Mouse (Mus musculus): ENCODE measurements around the gene Ptges. TPM values are rescaled to one million over a fixed set of nuclear protein-coding genes. Genes with fewer than 3 reads are reported as not detected.
A peak's percentile ranks its signal among the peaks of the same experiment; 100 is the strongest.
"Not testable (repeated sequence)": the region's sequence is repeated elsewhere in the genome, so short reads cannot be mapped to it uniquely, and the experiment has no call there.

The Ptges gene
- polyA plus RNA-seq, 1 experiment from 2014 or later = 1.8 TPM

GRCm38 (mm10) chr2:30923099-30923498, 6.6 kb downstream of the Ptges start:
- no peaks in the 10 kb centered on the region for H3K27me3 ChIP-seq (ENCODE audit: control insufficient read depth, insufficient read depth, low read length)
- no peak overlapping the region for H3K4me2 ChIP-seq (ENCODE audit: low read depth, low read length)
- 66% methylated on average over 3 of the region's 3 CpGs for WGBS
- no peak for ATAC-seq (replicated peaks; ENCODE audit: extremely low read depth, insufficient read depth, low FRiP score)
- no peaks in the 10 kb centered on the region for H3K36me3 ChIP-seq (ENCODE audit: control insufficient read depth, insufficient read depth)
- peaks cover 25% of the 10 kb centered on the region for H3K4me1 ChIP-seq (ENCODE audit: control insufficient read depth, insufficient read depth, low read length)
- H3K4me3 ChIP-seq (ENCODE audit: low read length) = no peak overlapping the region
- no peaks in the 10 kb centered on the region for H3K9me3 ChIP-seq (replicated peaks; ENCODE audit: control insufficient read depth, low read length)
- H3K9ac ChIP-seq (ENCODE audit: low read length) = no peak overlapping the region
- H3K27ac ChIP-seq (ENCODE audit: low read length) = no peak overlapping the region

- no peak overlapping the region for H3K9ac ChIP-seq (ENCODE audit: low read length)
- H3K27ac ChIP-seq (ENCODE audit: low read length) = no peak overlapping the region
- no peak overlapping the region for H3K4me3 ChIP-seq (ENCODE audit: low read length)
- H3K27me3 ChIP-seq (ENCODE audit: control insufficient read depth, insufficient read depth, low read length) = no peaks in the 10 kb centered on the region
- H3K36me3 ChIP-seq (ENCODE audit: control insufficient read depth, insufficient read depth) = no peaks in the 10 kb centered on the region
- no peak overlapping the region for H3K4me2 ChIP-seq (ENCODE audit: low read depth, low read length)
- WGBS = 35% methylated on average over 7 of the region's 7 CpGs
- H3K4me1 ChIP-seq (ENCODE audit: control insufficient read depth, insufficient read depth, low read length) = peaks cover 13% of the 10 kb centered on the region
- no peak for ATAC-seq (replicated peaks; ENCODE audit: extremely low read depth, insufficient read depth, low FRiP score)
- no peaks in the 10 kb centered on the region for H3K9me3 ChIP-seq (replicated peaks; ENCODE audit: control insufficient read depth, low read length)
These were observed 9.4 kb downstream of the Ptges start for GRCm38 (mm10) chr2:30920216-30920615.

GRCm38 (mm10) chr2:30918780-30919329, 10.8 kb downstream of the Ptges start:
- Histone ChIP-seq H3K36me3 (ENCODE audit: control insufficient read depth, insufficient read depth) (no peaks in the 10 kb centered on the region), H3K27ac (ENCODE audit: low read length) (peak overlapping the region; percentile 34; the same call in 1 of the 2 replicates), H3K4me3 (ENCODE audit: low read length) (no peak overlapping the region), H3K9me3 (replicated peaks; ENCODE audit: control insufficient read depth, low read length) (no peaks in the 10 kb centered on the region), H3K4me1 (ENCODE audit: control insufficient read depth, insufficient read depth, low read length) (peaks cover 13% of the 10 kb centered on the region), H3K27me3 (ENCODE audit: control insufficient read depth, insufficient read depth, low read length) (no peaks in the 10 kb centered on the region), H3K4me2 (ENCODE audit: low read depth, low read length) (no peak overlapping the region), H3K9ac (ENCODE audit: low read length) (no peak overlapping the region)
- ATAC-seq (replicated peaks; ENCODE audit: extremely low read depth, insufficient read depth, low FRiP score) = peak; percentile 55
- WGBS = 27% methylated on average over 8 of the region's 8 CpGs

- 52% methylated on average over 6 of the region's 6 CpGs for WGBS
- H3K27ac ChIP-seq (ENCODE audit: low read length) = no peak overlapping the region
- H3K4me1 ChIP-seq (ENCODE audit: control insufficient read depth, insufficient read depth, low read length) = peaks cover 13% of the 10 kb centered on the region
- no peak for ATAC-seq (replicated peaks; ENCODE audit: extremely low read depth, insufficient read depth, low FRiP score)
- no peaks in the 10 kb centered on the region for H3K36me3 ChIP-seq (ENCODE audit: control insufficient read depth, insufficient read depth)
- H3K4me2 ChIP-seq (ENCODE audit: low read depth, low read length) = no peak overlapping the region
- no peak overlapping the region for H3K9ac ChIP-seq (ENCODE audit: low read length)
- no peak overlapping the region for H3K4me3 ChIP-seq (ENCODE audit: low read length)
- no peaks in the 10 kb centered on the region for H3K9me3 ChIP-seq (replicated peaks; ENCODE audit: control insufficient read depth, low read length)
- no peaks in the 10 kb centered on the region for H3K27me3 ChIP-seq (ENCODE audit: control insufficient read depth, insufficient read depth, low read length)
These were observed 11.5 kb downstream of the Ptges start for GRCm38 (mm10) chr2:30918126-30918525.

- no peak for ATAC-seq (replicated peaks; ENCODE audit: extremely low read depth, insufficient read depth, low FRiP score)
- H3K27ac ChIP-seq (ENCODE audit: low read length) = no peak overlapping the region
- peaks cover 16% of the 10 kb centered on the region for H3K4me1 ChIP-seq (ENCODE audit: control insufficient read depth, insufficient read depth, low read length)
- H3K4me3 ChIP-seq (ENCODE audit: low read length) = no peak overlapping the region
- no peaks in the 10 kb centered on the region for H3K36me3 ChIP-seq (ENCODE audit: control insufficient read depth, insufficient read depth)
- H3K27me3 ChIP-seq (ENCODE audit: control insufficient read depth, insufficient read depth, low read length) = no peaks in the 10 kb centered on the region
- H3K9me3 ChIP-seq (replicated peaks; ENCODE audit: control insufficient read depth, low read length) = no peaks in the 10 kb centered on the region
- WGBS = 87% methylated on average over 7 of the region's 7 CpGs
- no peak overlapping the region for H3K9ac ChIP-seq (ENCODE audit: low read length)
- no peak overlapping the region for H3K4me2 ChIP-seq (ENCODE audit: low read depth, low read length)
These were observed 12.0 kb downstream of the Ptges start for GRCm38 (mm10) chr2:30917649-30918048.

- WGBS = 82% methylated on average over 6 of the region's 6 CpGs
- not testable (repeated sequence) for ATAC-seq (replicated peaks; ENCODE audit: extremely low read depth, insufficient read depth, low FRiP score)
These were observed 13.7 kb downstream of the Ptges start for GRCm38 (mm10) chr2:30915933-30916332.

GRCm38 (mm10) chr2:30915376-30915775, 14.3 kb downstream of the Ptges start:
- H3K27ac ChIP-seq (ENCODE audit: low read length) = no peak overlapping the region
- 82% methylated on average over 5 of the region's 5 CpGs for WGBS

More at GRCm38 (mm10) chr2:30915933-30916332, 13.7 kb downstream of the Ptges start:
- H3K9ac ChIP-seq (ENCODE audit: low read length); H3K4me3 ChIP-seq (ENCODE audit: low read length); H3K27ac ChIP-seq (ENCODE audit: low read length); H3K9me3 ChIP-seq (replicated peaks; ENCODE audit: control insufficient read depth, low read length); H3K36me3 ChIP-seq (ENCODE audit: control insufficient read depth, insufficient read depth); H3K4me2 ChIP-seq (ENCODE audit: low read depth, low read length); H3K27me3 ChIP-seq (ENCODE audit: control insufficient read depth, insufficient read depth, low read length): not testable (repeated sequence)
- peaks cover 22% of the 10 kb centered on the region for H3K4me1 ChIP-seq (ENCODE audit: control insufficient read depth, insufficient read depth, low read length)

GRCm38 (mm10) chr2:30914836-30915235, 14.8 kb downstream of the Ptges start:
- H3K36me3 ChIP-seq (ENCODE audit: control insufficient read depth, insufficient read depth) = no peaks in the 10 kb centered on the region
- H3K4me1 ChIP-seq (ENCODE audit: control insufficient read depth, insufficient read depth, low read length) = peaks cover 20% of the 10 kb centered on the region
- no peak overlapping the region for H3K4me2 ChIP-seq (ENCODE audit: low read depth, low read length)
- H3K9ac ChIP-seq (ENCODE audit: low read length) = no peak overlapping the region
- 50% methylated on average over 3 of the region's 3 CpGs for WGBS
- no peak overlapping the region for H3K4me3 ChIP-seq (ENCODE audit: low read length)
- no peak for ATAC-seq (replicated peaks; ENCODE audit: extremely low read depth, insufficient read depth, low FRiP score)
- H3K27me3 ChIP-seq (ENCODE audit: control insufficient read depth, insufficient read depth, low read length) = no peaks in the 10 kb centered on the region
- H3K27ac ChIP-seq (ENCODE audit: low read length) = no peak overlapping the region
- H3K9me3 ChIP-seq (replicated peaks; ENCODE audit: control insufficient read depth, low read length) = no peaks in the 10 kb centered on the region

More at GRCm38 (mm10) chr2:30915376-30915775, 14.3 kb downstream of the Ptges start:
- H3K9ac ChIP-seq (ENCODE audit: low read length) = no peak overlapping the region
- H3K27me3 ChIP-seq (ENCODE audit: control insufficient read depth, insufficient read depth, low read length) = no peaks in the 10 kb centered on the region
- H3K4me1 ChIP-seq (ENCODE audit: control insufficient read depth, insufficient read depth, low read length) = peaks cover 22% of the 10 kb centered on the region
- no peaks in the 10 kb centered on the region for H3K9me3 ChIP-seq (replicated peaks; ENCODE audit: control insufficient read depth, low read length)
- ATAC-seq (replicated peaks; ENCODE audit: extremely low read depth, insufficient read depth, low FRiP score) = no peak
- H3K4me3 ChIP-seq (ENCODE audit: low read length) = no peak overlapping the region
- no peak overlapping the region for H3K4me2 ChIP-seq (ENCODE audit: low read depth, low read length)
- H3K36me3 ChIP-seq (ENCODE audit: control insufficient read depth, insufficient read depth) = no peaks in the 10 kb centered on the region

GRCm38 (mm10) chr2:30913022-30913421, 16.6 kb downstream of the Ptges start:
- Histone ChIP-seq H3K4me2 (ENCODE audit: low read depth, low read length) (no peak overlapping the region), H3K4me3 (ENCODE audit: low read length) (no peak overlapping the region), H3K36me3 (ENCODE audit: control insufficient read depth, insufficient read depth) (no peaks in the 10 kb centered on the region), H3K9ac (ENCODE audit: low read length) (no peak overlapping the region), H3K27me3 (ENCODE audit: control insufficient read depth, insufficient read depth, low read length) (no peaks in the 10 kb centered on the region), H3K4me1 (ENCODE audit: control insufficient read depth, insufficient read depth, low read length) (peaks cover 10% of the 10 kb centered on the region), H3K27ac (ENCODE audit: low read length) (no peak overlapping the region), H3K9me3 (replicated peaks; ENCODE audit: control insufficient read depth, low read length) (no peaks in the 10 kb centered on the region)
- WGBS = 90% methylated on average over 8 of the region's 8 CpGs
- ATAC-seq (replicated peaks; ENCODE audit: extremely low read depth, insufficient read depth, low FRiP score) = no peak
